In the genomic region with DNA sequence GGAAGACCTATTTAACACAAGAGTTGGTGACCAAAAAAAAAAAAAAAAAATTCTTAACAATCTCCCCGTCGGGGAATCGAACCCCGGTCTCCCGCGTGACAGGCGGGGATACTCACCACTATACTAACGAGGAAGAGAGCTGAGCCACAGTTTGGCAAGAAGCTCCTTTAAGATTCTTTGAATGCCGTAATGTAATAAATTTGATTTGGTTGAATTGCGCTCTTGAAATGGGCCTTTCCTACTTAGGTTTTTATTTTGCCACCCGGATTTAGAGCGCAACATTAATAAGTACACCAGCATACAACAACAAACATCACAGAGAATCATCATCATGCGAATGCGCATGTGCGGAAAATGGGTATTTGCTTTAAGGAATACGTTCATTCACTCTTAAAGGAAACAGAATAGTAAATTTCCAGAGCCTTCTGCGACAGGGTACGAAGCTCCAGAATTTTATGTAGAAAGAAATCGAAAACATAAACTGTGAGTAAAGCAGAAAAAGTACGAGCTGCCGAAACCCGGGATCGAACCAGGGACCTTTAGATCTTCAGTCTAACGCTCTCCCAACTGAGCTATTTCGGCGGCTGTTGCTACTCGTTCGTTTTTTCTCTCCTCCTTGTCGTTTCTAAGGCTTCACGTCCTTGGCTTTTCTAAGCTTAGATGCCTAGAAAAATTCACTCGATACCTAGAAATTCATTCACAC, we compare ENCODE assay signal across 8 mouse cellular contexts. TPM values are rescaled to one million over a fixed set of nuclear protein-coding genes. Genes with fewer than 3 reads are reported as not detected.
A peak's percentile ranks its signal among the peaks of the same experiment; 100 is the strongest.
DNase-seq lines count a peak whose midpoint lies in the region; ATAC-seq and TF ChIP-seq lines count a peak whose summit lies in the region.

No protein-coding gene starts in this region.

- WGBS in heart, embryonic 12.5 days: under 1% methylated on average over 31 of the region's 31 CpGs
- WGBS in kidney, embryonic 16.5 days: under 1% methylated on average over 31 of the region's 31 CpGs
- under 1% methylated on average over 31 of the region's 31 CpGs for WGBS in liver, adult 2 months

- peak; percentile 49 for ATAC-seq in erythroblast, adult 5-6 weeks (replicated peaks; ENCODE audit: low FRiP score, poor library complexity, severe bottlenecking)
- peak; percentile 66 for ATAC-seq in heart, embryonic 12.5 days (ENCODE audit: insufficient number of reproducible peaks, low FRiP score)
- peak; percentile 62; the same call in 1 of the 2 replicates for ATAC-seq in kidney, embryonic 16.5 days (ENCODE audit: low FRiP score, low TSS enrichment)

- H3K79me2 ChIP-seq in liver, adult 2 months (ENCODE audit: control insufficient read depth, insufficient read depth, low read length): no peaks in the 10 kb centered on the region
- H3K79me2 ChIP-seq in myocyte (ENCODE audit: control insufficient read depth, insufficient read depth): no peaks in the 10 kb centered on the region

- peak overlapping the region; percentile 72 for H3K9ac ChIP-seq in heart, embryonic 12.5 days
- H3K9ac ChIP-seq in kidney, embryonic 16.5 days (replicated peaks; ENCODE audit: low read length): peak overlapping the region; percentile 75
- peak overlapping the region; percentile 58 for H3K9ac ChIP-seq in liver, adult 2 months (ENCODE audit: low read depth, low read length)

- H3K4me1 ChIP-seq in bone marrow macrophage, adult 2 months (ENCODE audit: control insufficient read depth, insufficient read depth, low read length): peaks cover 30% of the 10 kb centered on the region
- H3K4me1 ChIP-seq in heart, embryonic 12.5 days (replicated peaks): peaks cover 26% of the 10 kb centered on the region
- H3K4me1 ChIP-seq in kidney, embryonic 16.5 days (ENCODE audit: insufficient read depth, low read length): peaks cover 22% of the 10 kb centered on the region
- H3K4me1 ChIP-seq in liver, adult 2 months (ENCODE audit: control insufficient read depth, insufficient read depth, low read length): peaks cover 15% of the 10 kb centered on the region

- peak overlapping the region; percentile 94 for H3K27ac ChIP-seq in bone marrow macrophage, adult 2 months (ENCODE audit: insufficient read depth, low read depth, low read length)
- peak overlapping the region; percentile 89 for H3K27ac ChIP-seq in heart, embryonic 12.5 days (ENCODE audit: poor library complexity, severe bottlenecking)
- peak overlapping the region; percentile 94 for H3K27ac ChIP-seq in kidney, embryonic 16.5 days (ENCODE audit: low read length)
- H3K27ac ChIP-seq in liver, adult 2 months (replicated peaks; ENCODE audit: insufficient read depth, low read depth, low read length): peak overlapping the region; percentile 77

- H3K4me2 ChIP-seq in heart, embryonic 12.5 days: peak overlapping the region; percentile 77
- H3K4me2 ChIP-seq in kidney, embryonic 16.5 days (replicated peaks; ENCODE audit: low read depth, low read length): peak overlapping the region; percentile 67
- H3K4me2 ChIP-seq in myocyte (ENCODE audit: low read depth): peak overlapping the region; percentile 92

- H3K9me3 ChIP-seq in heart, embryonic 12.5 days (replicated peaks): no peaks in the 10 kb centered on the region
- no peaks in the 10 kb centered on the region for H3K9me3 ChIP-seq in kidney, embryonic 16.5 days (ENCODE audit: low read length)

- no peaks in the 10 kb centered on the region for H3K36me3 ChIP-seq in heart, embryonic 12.5 days
- H3K36me3 ChIP-seq in kidney, embryonic 16.5 days (ENCODE audit: insufficient read depth, low read length): no peaks in the 10 kb centered on the region
- H3K36me3 ChIP-seq in liver, adult 2 months (ENCODE audit: control insufficient read depth, insufficient read depth, low read length): no peaks in the 10 kb centered on the region
- H3K36me3 ChIP-seq in myocyte (ENCODE audit: control insufficient read depth, insufficient read depth): no peaks in the 10 kb centered on the region

- no peaks in the 10 kb centered on the region for H3K27me3 ChIP-seq in heart, embryonic 12.5 days (replicated peaks)
- no peaks in the 10 kb centered on the region for H3K27me3 ChIP-seq in kidney, embryonic 16.5 days (ENCODE audit: insufficient read depth, low read length)
- no peaks in the 10 kb centered on the region for H3K27me3 ChIP-seq in liver, adult 2 months (ENCODE audit: control insufficient read depth, insufficient read depth, low read length)
- no peaks in the 10 kb centered on the region for H3K27me3 ChIP-seq in myocyte (ENCODE audit: control insufficient read depth, insufficient read depth, insufficient read length)

- H3ac ChIP-seq in myocyte (ENCODE audit: control insufficient read depth, insufficient read length): no peak overlapping the region

- DNase-seq in B cell, adult 2 months: peak; percentile 91 to 93
- DNase-seq in liver, adult 2 months (ENCODE audit: extremely low read depth, low read depth, low spot score): peak; percentile 74
- DNase-seq in spleen, postnatal 4 days (ENCODE audit: low spot score in 2 of 2): peak; percentile 88 to 95

- peak overlapping the region; percentile 61 for H3K4me3 ChIP-seq in bone marrow macrophage, adult 2 months (ENCODE audit: insufficient read depth, low read length)
- peak overlapping the region; percentile 67 for H3K4me3 ChIP-seq in heart, embryonic 12.5 days
- peak overlapping the region; percentile 78 for H3K4me3 ChIP-seq in kidney, embryonic 16.5 days (ENCODE audit: low read length)
- H3K4me3 ChIP-seq in liver, adult 2 months (ENCODE audit: insufficient read depth, low read depth, low read length): peak overlapping the region; percentile 49
- peak overlapping the region; percentile 49 for H3K4me3 ChIP-seq in myocyte

- TF ChIP-seq POLR2A in bone marrow macrophage, adult 2 months (IDR thresholded peaks at IDR 0.05; ENCODE audit: borderline replicate concordance, low read depth, low read length): no peak
- TF ChIP-seq POLR2A in liver, adult 2 months (IDR thresholded peaks at IDR 0.05; ENCODE audit: extremely low read depth, insufficient read depth, low read length): no peak
- TF ChIP-seq POLR2A in myocyte (IDR thresholded peaks at IDR 0.05; ENCODE audit: insufficient read length, low read depth): no peak

- no peak for TF ChIP-seq CTCF in bone marrow macrophage, adult 2 months (IDR thresholded peaks at IDR 0.05; ENCODE audit: low read depth, low read length)
- no peak for TF ChIP-seq CTCF in liver, adult 2 months (IDR thresholded peaks at IDR 0.05; ENCODE audit: low read depth, low read length)

TF ChIP-seq in myocyte, 11 proteins besides CTCF, POLR2A, EP300 and RAD21:
- TF ChIP-seq E2F4 (IDR thresholded peaks at IDR 0.05; ENCODE audit: insufficient read depth): no peak
- 0 out of 2 replicates have a peak, but pooled peaks have one; percentile 13 for TF ChIP-seq CEBPB (IDR thresholded peaks at IDR 0.05; ENCODE audit: insufficient read depth, poor library complexity, severe bottlenecking)

RNA-seq across cellular contexts. Expression of gene Ubc, which starts 15.7 kb away (rescaled TPM):
- 808 and 810 TPM in 2 replicates for polyA plus RNA-seq in bone marrow macrophage, adult 2 months (2012; ENCODE audit: insufficient read depth, insufficient read length, missing spikeins)
- total RNA-seq in erythroblast, adult 5-6 weeks (2015; ENCODE audit: low replicate concordance): 74.2 and 81.7 TPM in 2 replicates
- total RNA-seq in erythroblast, adult 5-6 weeks (2017; ENCODE audit: low replicate concordance): 106 and 132 TPM in 2 replicates
- 840 and 852 TPM in 2 replicates for polyA plus RNA-seq in heart, embryonic 12.5 days (2016; fragmentation: Nextera tagmentation; extraction: Ambion mirVana)
- 1,279 and 1,344 TPM in 2 replicates for polyA plus RNA-seq in kidney, embryonic 16.5 days (2015; fragmentation: Nextera tagmentation; extraction: Ambion mirVana)
- total RNA-seq in liver, adult 2 months (2014; rRNA removed): 634 and 1,049 TPM in 2 replicates
- 990 and 1,297 TPM in 2 replicates for polyA plus RNA-seq in liver, adult 2 months (2012; rRNA removed)
- 878 TPM for polyA plus RNA-seq in myocyte (2012; fragmentation: generic; extraction: Trizol)

RNA-seq across cellular contexts. Expression of gene Gm10382, which starts 16.6 kb away (rescaled TPM):
- not detected in 2 replicates for polyA plus RNA-seq in bone marrow macrophage, adult 2 months (2012; ENCODE audit: insufficient read depth, insufficient read length, missing spikeins)
- total RNA-seq in erythroblast, adult 5-6 weeks (2015; ENCODE audit: low replicate concordance): not detected in 2 replicates
- total RNA-seq in erythroblast, adult 5-6 weeks (2017; ENCODE audit: low replicate concordance): 0.43 TPM in 1 of 2 replicates, not detected in the other
- polyA plus RNA-seq in heart, embryonic 12.5 days (2016; fragmentation: Nextera tagmentation; extraction: Ambion mirVana): 0.28 and 0.67 TPM in 2 replicates
- 0.34 and 0.51 TPM in 2 replicates for polyA plus RNA-seq in kidney, embryonic 16.5 days (2015; fragmentation: Nextera tagmentation; extraction: Ambion mirVana)
- 0.13 TPM in 1 of 2 replicates, not detected in the other for total RNA-seq in liver, adult 2 months (2014; rRNA removed)
- polyA plus RNA-seq in liver, adult 2 months (2012; rRNA removed): 0.16 and 0.24 TPM in 2 replicates
- polyA plus RNA-seq in myocyte (2012; fragmentation: generic; extraction: Trizol): 1.9 TPM

RNA-seq across cellular contexts. Expression of gene Dhx37, which starts 28.2 kb away (rescaled TPM):
- 13.1 and 18.4 TPM in 2 replicates for polyA plus RNA-seq in bone marrow macrophage, adult 2 months (2012; ENCODE audit: insufficient read depth, insufficient read length, missing spikeins)
- total RNA-seq in erythroblast, adult 5-6 weeks (2015; ENCODE audit: low replicate concordance): 1.2 and 17.8 TPM in 2 replicates
- 6.1 and 6.5 TPM in 2 replicates for total RNA-seq in erythroblast, adult 5-6 weeks (2017; ENCODE audit: low replicate concordance)
- 11.0 and 11.4 TPM in 2 replicates for polyA plus RNA-seq in heart, embryonic 12.5 days (2016; fragmentation: Nextera tagmentation; extraction: Ambion mirVana)
- 10.4 and 14.2 TPM in 2 replicates for polyA plus RNA-seq in kidney, embryonic 16.5 days (2015; fragmentation: Nextera tagmentation; extraction: Ambion mirVana)
- 3.8 and 5.6 TPM in 2 replicates for total RNA-seq in liver, adult 2 months (2014; rRNA removed)
- polyA plus RNA-seq in liver, adult 2 months (2012; rRNA removed): 12.0 and 14.0 TPM in 2 replicates
- 17.2 TPM for polyA plus RNA-seq in myocyte (2012; fragmentation: generic; extraction: Trizol)

RNA-seq across cellular contexts. Expression of gene Bri3bp, which starts 35.7 kb away (rescaled TPM):
- 11.6 and 11.8 TPM in 2 replicates for polyA plus RNA-seq in bone marrow macrophage, adult 2 months (2012; ENCODE audit: insufficient read depth, insufficient read length, missing spikeins)
- 10.9 and 13.1 TPM in 2 replicates for total RNA-seq in erythroblast, adult 5-6 weeks (2015; ENCODE audit: low replicate concordance)
- 4.7 and 5.3 TPM in 2 replicates for total RNA-seq in erythroblast, adult 5-6 weeks (2017; ENCODE audit: low replicate concordance)
- 41.8 and 49.3 TPM in 2 replicates for polyA plus RNA-seq in heart, embryonic 12.5 days (2016; fragmentation: Nextera tagmentation; extraction: Ambion mirVana)
- polyA plus RNA-seq in kidney, embryonic 16.5 days (2015; fragmentation: Nextera tagmentation; extraction: Ambion mirVana): 44.4 and 46.1 TPM in 2 replicates
- 7.7 and 8.8 TPM in 2 replicates for total RNA-seq in liver, adult 2 months (2014; rRNA removed)
- polyA plus RNA-seq in liver, adult 2 months (2012; rRNA removed): 18.3 and 23.0 TPM in 2 replicates
- 24.8 TPM for polyA plus RNA-seq in myocyte (2012; fragmentation: generic; extraction: Trizol)

Comparison
In these comparisons a context has a peak if more than half of its experiments do, and no peak if none do; other contexts are left out.
1. Peak in every context shown above with its lines: DNase-seq, ATAC-seq, H3K4me3 ChIP-seq and H3K27ac ChIP-seq.